8 mouse cellular contexts compared by ENCODE assay signal in genomic region chr10:78487431-78488086, GRCm38 (mm10). TPM values are rescaled to one million over a fixed set of nuclear protein-coding genes. Genes with fewer than 3 reads are reported as not detected.
DNase-seq lines count a peak whose midpoint lies in the region; ATAC-seq and TF ChIP-seq lines count a peak whose summit lies in the region.

No protein-coding gene starts in this region.

- peak; percentile 98 for TF ChIP-seq CTCF in kidney, adult 2 months (conservative IDR thresholded peaks at IDR 0.05; ENCODE audit: insufficient read depth, insufficient read length, low read depth, low read length)

- H3K27me3 ChIP-seq in embryonic facial prominence, embryonic 11.5 days (ENCODE audit: control insufficient read depth, insufficient read depth, low read length): peaks cover 2% of the 10 kb centered on the region; the same call in 1 of the 2 replicates
- no peaks in the 10 kb centered on the region for H3K27me3 ChIP-seq in kidney, adult 2 months (replicated peaks; ENCODE audit: control insufficient read depth, insufficient read depth, low read length)
- peaks cover 24% of the 10 kb centered on the region for H3K27me3 ChIP-seq in limb, embryonic 12.5 days
- no peaks in the 10 kb centered on the region for H3K27me3 ChIP-seq in midbrain, embryonic 14.5 days (ENCODE audit: control insufficient read depth, insufficient read depth, low read length)

- H3K4me3 ChIP-seq in embryonic facial prominence, embryonic 11.5 days (ENCODE audit: low read depth, low read length): 0 out of 2 replicates have a peak overlapping the region, but pooled peaks have one; percentile 12
- H3K4me3 ChIP-seq in kidney, adult 2 months (ENCODE audit: insufficient read depth, low read depth, low read length): no peak overlapping the region
- peak overlapping the region; percentile 30 for H3K4me3 ChIP-seq in limb, embryonic 12.5 days (replicated peaks)
- H3K4me3 ChIP-seq in midbrain, embryonic 14.5 days (replicated peaks; ENCODE audit: low read depth, low read length): no peak overlapping the region

- no peak overlapping the region for H3K27ac ChIP-seq in embryonic facial prominence, embryonic 11.5 days (replicated peaks; ENCODE audit: low read depth, low read length)
- no peak overlapping the region for H3K27ac ChIP-seq in kidney, adult 2 months (ENCODE audit: insufficient read depth, low read depth, low read length)
- no peak overlapping the region for H3K27ac ChIP-seq in limb, embryonic 12.5 days
- no peak overlapping the region for H3K27ac ChIP-seq in midbrain, embryonic 14.5 days (replicated peaks; ENCODE audit: low read depth, low read length)

- peak; percentile 78 for ATAC-seq in embryonic facial prominence, embryonic 11.5 days (replicated peaks; ENCODE audit: insufficient number of reproducible peaks, low FRiP score, low TSS enrichment, low read depth)
- ATAC-seq in limb, embryonic 12.5 days (ENCODE audit: insufficient number of reproducible peaks, insufficient read depth, low FRiP score, low TSS enrichment, low read depth): peak; percentile 67
- peak; percentile 58 for ATAC-seq in midbrain, embryonic 14.5 days (ENCODE audit: low FRiP score, low TSS enrichment)

- H3K4me2 ChIP-seq in embryonic facial prominence, embryonic 11.5 days (ENCODE audit: low read depth, low read length): peak overlapping the region; percentile 32
- peak overlapping the region; percentile 59 for H3K4me2 ChIP-seq in limb, embryonic 12.5 days
- H3K4me2 ChIP-seq in midbrain, embryonic 14.5 days (ENCODE audit: low read length): peak overlapping the region; percentile 44

- H3K36me3 ChIP-seq in embryonic facial prominence, embryonic 11.5 days (replicated peaks; ENCODE audit: control insufficient read depth, insufficient read depth, low read depth, low read length): no peaks in the 10 kb centered on the region
- H3K36me3 ChIP-seq in kidney, adult 2 months (ENCODE audit: control insufficient read depth, insufficient read depth, low read length): no peaks in the 10 kb centered on the region
- H3K36me3 ChIP-seq in limb, embryonic 12.5 days: no peaks in the 10 kb centered on the region
- no peaks in the 10 kb centered on the region for H3K36me3 ChIP-seq in midbrain, embryonic 14.5 days (ENCODE audit: control insufficient read depth, insufficient read depth, low read length)

- 9% methylated on average over 26 of the region's 26 CpGs for WGBS in embryonic facial prominence, embryonic 11.5 days
- WGBS in kidney, adult 2 months: 18% methylated on average over 26 of the region's 26 CpGs
- WGBS in limb, embryonic 12.5 days: 9% methylated on average over 26 of the region's 26 CpGs
- WGBS in midbrain, embryonic 14.5 days: 8% methylated on average over 26 of the region's 26 CpGs

- H3K9me3 ChIP-seq in embryonic facial prominence, embryonic 11.5 days (replicated peaks; ENCODE audit: control insufficient read depth, low read length): no peaks in the 10 kb centered on the region
- H3K9me3 ChIP-seq in limb, embryonic 12.5 days: no peaks in the 10 kb centered on the region
- H3K9me3 ChIP-seq in midbrain, embryonic 14.5 days (ENCODE audit: control insufficient read depth, low read length): no peaks in the 10 kb centered on the region

- TF ChIP-seq POLR2A in kidney, adult 2 months (IDR thresholded peaks at IDR 0.05; ENCODE audit: low read depth, low read length): no peak

- H3K4me1 ChIP-seq in embryonic facial prominence, embryonic 11.5 days (ENCODE audit: control insufficient read depth, insufficient read depth, low read length): no peaks in the 10 kb centered on the region
- no peaks in the 10 kb centered on the region for H3K4me1 ChIP-seq in kidney, adult 2 months (ENCODE audit: control insufficient read depth, insufficient read depth, low read length)
- H3K4me1 ChIP-seq in limb, embryonic 12.5 days (replicated peaks): no peaks in the 10 kb centered on the region
- no peaks in the 10 kb centered on the region for H3K4me1 ChIP-seq in midbrain, embryonic 14.5 days (ENCODE audit: control insufficient read depth, insufficient read depth, low read length)

- no peak overlapping the region for H3K9ac ChIP-seq in embryonic facial prominence, embryonic 11.5 days (replicated peaks; ENCODE audit: low read length)
- peak overlapping the region; percentile 40; the same call in 1 of the 2 replicates for H3K9ac ChIP-seq in limb, embryonic 12.5 days (replicated peaks)
- no peak overlapping the region; the same call in 1 of the 2 replicates for H3K9ac ChIP-seq in midbrain, embryonic 14.5 days (replicated peaks; ENCODE audit: low read length)

- peak; percentile 51 for DNase-seq in 3134 (ENCODE audit: extremely low read depth, insufficient read length, low spot score)
- peak; percentile 90 for DNase-seq in adrenal gland, postnatal 14 days
- DNase-seq in embryonic facial prominence, embryonic 11.5 days (ENCODE audit: low spot score): peak; percentile 87
- DNase-seq in heart, adult 8-10 months (ENCODE audit: low spot score): peak; percentile 68
- peak; percentile 86 for DNase-seq in kidney, adult 2 months
- peak; percentile 83 for DNase-seq in midbrain, embryonic 14.5 days
- peak; percentile 70 to 86 for DNase-seq in spleen, postnatal 10 days (ENCODE audit: low spot score in 2 of 2)

RNA-seq across cellular contexts. Expression of gene Pdxk, which starts 22.8 kb away (rescaled TPM):
- 21.5 and 26.2 TPM in 2 replicates for total RNA-seq in adrenal gland, postnatal 14 days (2021)
- polyA plus RNA-seq in embryonic facial prominence, embryonic 11.5 days (2014; fragmentation: Nextera tagmentation; extraction: Ambion mirVana): 6.6 and 7.4 TPM in 2 replicates
- total RNA-seq in heart, adult 8-10 months (2022): 10 to 100 TPM; 12.9 to 14.3 (median 13.4) TPM
- 107 TPM in 2 replicates for polyA plus RNA-seq in kidney, adult 2 months (2012; rRNA removed)
- polyA plus RNA-seq in limb, embryonic 12.5 days (2016; fragmentation: Nextera tagmentation; extraction: Ambion mirVana): 10.4 and 10.6 TPM in 2 replicates
- 22.6 and 23.7 TPM in 2 replicates for polyA plus RNA-seq in midbrain, embryonic 14.5 days (2014; fragmentation: Nextera tagmentation; extraction: Ambion mirVana)

RNA-seq across cellular contexts. Expression of gene Olfr1358, which starts 29.7 kb away (rescaled TPM):
- total RNA-seq in adrenal gland, postnatal 14 days (2021): not detected in 2 replicates
- polyA plus RNA-seq in embryonic facial prominence, embryonic 11.5 days (2014; fragmentation: Nextera tagmentation; extraction: Ambion mirVana): not detected in 2 replicates
- total RNA-seq in heart, adult 8-10 months (2022): not detected
- not detected in 2 replicates for polyA plus RNA-seq in kidney, adult 2 months (2012; rRNA removed)
- polyA plus RNA-seq in limb, embryonic 12.5 days (2016; fragmentation: Nextera tagmentation; extraction: Ambion mirVana): not detected in 2 replicates
- polyA plus RNA-seq in midbrain, embryonic 14.5 days (2014; fragmentation: Nextera tagmentation; extraction: Ambion mirVana): not detected in 2 replicates

Comparison
In these comparisons a context has a peak if more than half of its experiments do, and no peak if none do; other contexts are left out.
1. H3K4me3 ChIP-seq: peak in embryonic facial prominence, embryonic 11.5 days (single experiment) and limb, embryonic 12.5 days (single experiment); none in kidney, adult 2 months (single experiment) and midbrain, embryonic 14.5 days (single experiment).
2. Peak in every context shown above with its lines, with median percentiles within 50 percentile points of each other: DNase-seq, ATAC-seq and H3K4me2 ChIP-seq.